Mouse (Mus musculus): ENCODE measurements around the gene Aven. TPM values are rescaled to one million over a fixed set of nuclear protein-coding genes. Genes with fewer than 3 reads are reported as not detected.

Aven gene
- polyA plus RNA-seq, 1 experiment from 2014 or later = 5.8 TPM

- Histone ChIP-seq H3K4me2 (no peak overlapping the region), H3K36me3 (replicated peaks) (no peaks in the 10 kb centered on the region), H3K4me1 (peaks cover 8% of the 10 kb centered on the region; the same call in 1 of the 2 replicates), H3K27me3 (no peaks in the 10 kb centered on the region), H3K9ac (no peak overlapping the region), H3K9me3 (no peaks in the 10 kb centered on the region), H3K27ac (no peak overlapping the region), H3K4me3 (replicated peaks) (no peak overlapping the region)
- 67% methylated on average over 7 of the region's 7 CpGs for WGBS
- no peak for ATAC-seq (ENCODE audit: low FRiP score)
Measured at GRCm38 (mm10) chr2:112497851-112498250, 5.1 kb downstream of the Aven start.

DNA sequence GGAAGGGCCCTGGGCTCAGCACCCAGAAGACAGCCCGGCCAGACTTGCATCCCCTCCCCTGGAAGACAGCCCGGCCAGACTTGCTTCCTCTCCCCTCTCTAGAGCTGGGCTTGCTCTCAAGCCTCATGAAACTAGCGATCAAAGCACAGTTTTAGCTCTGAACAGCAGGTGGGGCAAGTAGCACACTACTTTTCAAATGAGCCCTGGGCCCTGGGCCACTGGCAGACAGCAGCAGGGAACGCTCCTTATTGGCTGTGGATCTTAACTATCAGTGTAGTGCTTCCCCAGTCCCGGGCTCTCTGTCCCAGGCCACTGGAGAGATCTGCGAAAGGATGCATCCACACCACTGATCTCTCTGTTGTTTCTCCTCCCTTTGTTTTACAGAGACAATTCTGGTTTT, 8.4 kb downstream of the Aven start:
- no peaks in the 10 kb centered on the region for H3K9me3 ChIP-seq
- no peak overlapping the region for H3K4me3 ChIP-seq (replicated peaks)
- no peaks in the 10 kb centered on the region for H3K27me3 ChIP-seq
- H3K27ac ChIP-seq = no peak overlapping the region
- WGBS = 7% methylated on average over 6 of the region's 6 CpGs
- no peak overlapping the region for H3K9ac ChIP-seq
- ATAC-seq (ENCODE audit: low FRiP score) = peak; percentile 94
- H3K4me2 ChIP-seq = no peak overlapping the region
- H3K4me1 ChIP-seq = peaks cover 2% of the 10 kb centered on the region; the same call in 1 of the 2 replicates
- no peaks in the 10 kb centered on the region for H3K36me3 ChIP-seq (replicated peaks)

GRCm38 (mm10) chr2:112503978-112504377, 11.2 kb downstream of the Aven start:
- Histone ChIP-seq H3K4me3 (replicated peaks) (no peak overlapping the region), H3K27ac (no peak overlapping the region), H3K27me3 (no peaks in the 10 kb centered on the region), H3K9ac (no peak overlapping the region), H3K4me2 (no peak overlapping the region), H3K36me3 (replicated peaks) (no peaks in the 10 kb centered on the region), H3K9me3 (no peaks in the 10 kb centered on the region), H3K4me1 (peaks cover 10% of the 10 kb centered on the region; the same call in 1 of the 2 replicates)
- ATAC-seq (ENCODE audit: low FRiP score) = no peak
- WGBS = 90% methylated on average over 6 of the region's 6 CpGs

- Histone ChIP-seq H3K4me1 (0 out of 2 replicates have a peak, but pooled peaks cover 8% of the 10 kb centered on the region), H3K36me3 (replicated peaks) (no peaks in the 10 kb centered on the region), H3K4me2 (no peak overlapping the region), H3K4me3 (replicated peaks) (no peak overlapping the region), H3K9ac (no peak overlapping the region), H3K27me3 (no peaks in the 10 kb centered on the region), H3K27ac (no peak overlapping the region), H3K9me3 (no peaks in the 10 kb centered on the region)
- WGBS = 86% methylated on average over 5 of the region's 5 CpGs
- ATAC-seq (ENCODE audit: low FRiP score) = no peak
Measured at GRCm38 (mm10) chr2:112506841-112507435, 14.2 kb downstream of the Aven start.

DNA sequence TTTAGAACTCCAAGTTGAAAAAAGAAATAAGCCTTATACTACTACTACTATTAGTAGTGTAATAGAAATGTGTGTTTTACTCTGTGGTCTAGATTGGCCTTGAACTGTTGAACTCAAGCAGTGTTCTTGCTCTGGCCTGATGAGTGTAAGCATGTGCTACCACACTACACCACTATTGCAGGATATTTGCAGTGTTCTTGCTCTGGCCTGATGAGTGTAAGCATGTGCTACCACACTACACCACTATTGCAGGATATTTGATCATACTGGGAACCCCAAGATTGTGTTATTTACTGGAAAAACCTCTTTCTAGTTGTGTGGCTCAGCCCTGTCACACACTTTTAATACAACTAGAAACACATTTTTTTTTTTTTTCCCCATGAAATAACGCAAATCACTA, 14.7 kb downstream of the Aven start:
- 94% methylated on average over 1 of the region's 1 CpGs for WGBS
- H3K4me1 ChIP-seq = 0 out of 2 replicates have a peak, but pooled peaks cover 8% of the 10 kb centered on the region

GRCm38 (mm10) chr2:112510140-112510539, 17.4 kb downstream of the Aven start:
- Histone ChIP-seq H3K4me3 (replicated peaks) (no peak overlapping the region), H3K27ac (no peak overlapping the region), H3K36me3 (replicated peaks) (no peaks in the 10 kb centered on the region), H3K4me1 (0 out of 2 replicates have a peak, but pooled peaks cover 8% of the 10 kb centered on the region), H3K4me2 (no peak overlapping the region), H3K27me3 (no peaks in the 10 kb centered on the region), H3K9me3 (no peaks in the 10 kb centered on the region), H3K9ac (no peak overlapping the region)
- 93% methylated on average over 4 of the region's 4 CpGs for WGBS
- no peak for ATAC-seq (ENCODE audit: low FRiP score)

More for the DNA sequence above, 14.7 kb downstream of the Aven start:
- ATAC-seq (ENCODE audit: low FRiP score) = no peak
- no peak overlapping the region for H3K9ac ChIP-seq
- H3K36me3 ChIP-seq (replicated peaks) = no peaks in the 10 kb centered on the region
- H3K27me3 ChIP-seq = no peaks in the 10 kb centered on the region
- H3K4me2 ChIP-seq = no peak overlapping the region
- no peak overlapping the region for H3K27ac ChIP-seq
- H3K9me3 ChIP-seq = no peaks in the 10 kb centered on the region
- no peak overlapping the region for H3K4me3 ChIP-seq (replicated peaks)

- Histone ChIP-seq H3K9me3 (no peaks in the 10 kb centered on the region), H3K4me2 (no peak overlapping the region), H3K36me3 (replicated peaks) (no peaks in the 10 kb centered on the region), H3K4me1 (0 out of 2 replicates have a peak, but pooled peaks cover 6% of the 10 kb centered on the region), H3K4me3 (replicated peaks) (no peak overlapping the region), H3K9ac (no peak overlapping the region), H3K27ac (no peak overlapping the region), H3K27me3 (no peaks in the 10 kb centered on the region)
- ATAC-seq (ENCODE audit: low FRiP score) = no peak
- WGBS = 67% methylated on average over 1 of the region's 1 CpGs
Measured at GRCm38 (mm10) chr2:112513036-112513435, 20.3 kb downstream of the Aven start.

- Histone ChIP-seq H3K4me1 (no peaks in the 10 kb centered on the region), H3K9ac (no peak overlapping the region), H3K36me3 (replicated peaks) (no peaks in the 10 kb centered on the region), H3K4me2 (no peak overlapping the region), H3K9me3 (no peaks in the 10 kb centered on the region), H3K27me3 (no peaks in the 10 kb centered on the region), H3K4me3 (replicated peaks) (no peak overlapping the region), H3K27ac (no peak overlapping the region)
- WGBS = 84% methylated on average over 3 of the region's 3 CpGs
- ATAC-seq (ENCODE audit: low FRiP score) = no peak
Measured at GRCm38 (mm10) chr2:112516728-112517127, 24.0 kb downstream of the Aven start.

- Histone ChIP-seq H3K27ac (no peak overlapping the region), H3K4me3 (replicated peaks) (no peak overlapping the region), H3K4me2 (no peak overlapping the region), H3K36me3 (replicated peaks) (no peaks in the 10 kb centered on the region), H3K4me1 (no peaks in the 10 kb centered on the region), H3K9me3 (no peaks in the 10 kb centered on the region), H3K9ac (no peak overlapping the region), H3K27me3 (no peaks in the 10 kb centered on the region)
- ATAC-seq (ENCODE audit: low FRiP score) = no peak
- WGBS = 87% methylated on average over 3 of the region's 3 CpGs
Measured at GRCm38 (mm10) chr2:112517218-112517617, 24.5 kb downstream of the Aven start.

DNA sequence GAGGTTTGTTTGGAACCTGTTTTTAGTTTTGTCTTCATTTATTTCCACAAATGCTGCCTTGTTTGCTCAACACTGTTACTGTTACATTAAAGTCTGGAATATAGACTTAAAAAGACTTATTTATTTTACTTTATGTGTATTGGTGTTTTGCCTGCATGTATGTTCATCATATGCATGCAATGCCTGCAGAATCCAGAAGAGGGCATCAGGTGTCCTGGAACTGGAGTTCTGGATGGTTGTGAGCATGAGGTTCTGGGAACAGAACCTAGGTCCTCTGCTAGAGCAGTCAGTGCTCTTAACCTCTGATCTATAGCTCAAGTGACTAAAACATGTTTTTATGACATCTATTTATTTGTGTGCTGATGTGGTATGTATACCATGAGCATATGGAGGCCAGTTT, 25.8 kb downstream of the Aven start:
- ATAC-seq (ENCODE audit: low FRiP score) = no peak

DNA sequence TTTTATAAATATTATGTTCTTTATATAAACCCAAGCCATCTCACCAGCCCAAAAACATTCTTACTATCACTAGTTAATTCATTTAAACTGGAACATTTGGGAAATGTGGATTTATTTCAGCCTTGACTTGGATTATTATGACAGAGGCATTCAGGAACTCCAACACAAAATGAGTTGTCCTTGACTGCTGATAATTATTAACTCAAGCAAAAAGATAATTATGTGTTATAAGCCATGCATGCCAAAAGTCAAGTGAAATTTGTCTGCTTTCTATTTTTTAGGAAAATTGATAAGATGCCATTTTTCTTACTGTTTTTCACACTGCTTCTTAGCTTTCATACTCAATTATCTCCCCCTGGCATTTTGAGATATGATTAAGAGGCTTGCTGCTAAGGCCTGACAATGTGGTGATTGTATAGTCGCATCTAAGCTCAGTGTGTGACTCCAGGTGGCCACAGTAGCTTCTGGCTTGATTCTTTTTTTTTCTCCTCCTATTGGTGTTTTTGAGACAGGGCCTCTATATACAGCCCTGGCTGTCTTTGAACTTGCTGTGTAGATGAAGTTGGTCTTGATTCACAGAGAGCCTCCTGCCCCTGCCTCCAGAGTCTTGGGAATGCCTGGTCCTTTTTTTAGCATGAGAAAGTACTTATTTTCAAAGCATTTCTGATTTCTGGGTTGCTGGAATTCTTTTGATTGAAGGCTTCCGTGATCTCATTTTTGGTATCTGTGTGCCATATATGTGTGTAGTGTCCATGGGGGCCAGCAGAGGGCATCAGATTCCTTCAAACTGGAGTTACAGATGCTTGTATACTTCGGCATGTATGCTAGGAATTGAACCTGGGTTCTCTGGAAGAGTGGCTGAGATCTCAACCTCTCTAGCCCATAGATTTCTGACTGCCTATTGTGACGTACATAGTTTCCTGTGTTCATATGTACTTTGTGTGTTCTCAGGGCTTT, 28.0 kb downstream of the Aven start:
- Histone ChIP-seq H3K4me2 (no peak overlapping the region), H3K9me3 (no peaks in the 10 kb centered on the region), H3K27ac (no peak overlapping the region), H3K4me3 (replicated peaks) (no peak overlapping the region), H3K9ac (no peak overlapping the region), H3K36me3 (replicated peaks) (no peaks in the 10 kb centered on the region), H3K27me3 (no peaks in the 10 kb centered on the region), H3K4me1 (no peaks in the 10 kb centered on the region)
- ATAC-seq (ENCODE audit: low FRiP score) = no peak
- WGBS = 82% methylated on average over 4 of the region's 4 CpGs

More for the DNA sequence above, 25.8 kb downstream of the Aven start:
- Histone ChIP-seq H3K36me3 (replicated peaks) (no peaks in the 10 kb centered on the region), H3K4me3 (replicated peaks) (no peak overlapping the region), H3K4me1 (no peaks in the 10 kb centered on the region), H3K4me2 (no peak overlapping the region), H3K9ac (no peak overlapping the region), H3K27ac (no peak overlapping the region), H3K9me3 (no peaks in the 10 kb centered on the region), H3K27me3 (no peaks in the 10 kb centered on the region)

- Histone ChIP-seq H3K27me3 (no peaks in the 10 kb centered on the region), H3K36me3 (replicated peaks) (no peaks in the 10 kb centered on the region), H3K4me3 (replicated peaks) (no peak overlapping the region), H3K27ac (no peak overlapping the region), H3K4me1 (no peaks in the 10 kb centered on the region), H3K4me2 (no peak overlapping the region), H3K9me3 (no peaks in the 10 kb centered on the region), H3K9ac (no peak overlapping the region)
- WGBS = 91% methylated on average over 3 of the region's 3 CpGs
- ATAC-seq (ENCODE audit: low FRiP score) = no peak
Measured at GRCm38 (mm10) chr2:112526933-112527332, 34.2 kb downstream of the Aven start.
